Mouse (Mus musculus) embryonic stem cell, embryonic (primary cell): Measurements from ENCODE around the gene Tom1l1.

Experiments used
- CTCF ChIA-PET, 4 experiments: fragments of 300-600 bp in 2 of 4; fragments of 350-600 bp in 2 of 4; sonication (Branson Sonifier 250); formaldehyde crosslinking; loops; one replicate each; lab custom pipeline; 2022; ENCODE audit warnings: inconsistent platforms in 2 of 4; lab: Charles Lee
- POLR2A ChIA-PET, 4 experiments: fragments of 300-600 bp in 2 of 4; fragments of 350-600 bp in 2 of 4; sonication (Branson Sonifier 250); formaldehyde crosslinking; loops; one replicate each; lab custom pipeline; 2022; ENCODE audit warnings: antibody characterized with exemption in 4 of 4, inconsistent platforms in 1 of 4; lab: Charles Lee

The Tom1l1 gene

GRCm38 (mm10) chr11:90681171-90681570 is 7.0 kb downstream of the Tom1l1 start:
- ChIA-PET CTCF (interaction anchor here in 1 of 4 experiments (0.6 kb wide), 2 partner anchors 14 to 295 kb away, joined by 4 read pairs; no protein-coding TSS in a partner anchor), POLR2A (interaction anchor here in 1 of 4 experiments (0.6 kb wide), 1 partner anchor 15 kb away, joined by 3 read pairs; no protein-coding TSS in a partner anchor)

- ChIA-PET CTCF (interaction anchor here in 2 of 4 experiments (1.0 to 1.2 kb wide), 2 partner anchors 19 kb away, joined by 3 read pairs; no protein-coding TSS in a partner anchor), POLR2A (interaction anchor here in 1 of 4 experiments (2.0 kb wide), 1 partner anchor 9 kb away, joined by 4 read pairs; no protein-coding TSS in a partner anchor)
Measured at GRCm38 (mm10) chr11:90678582-90678981, 9.6 kb downstream of the Tom1l1 start.

DNA sequence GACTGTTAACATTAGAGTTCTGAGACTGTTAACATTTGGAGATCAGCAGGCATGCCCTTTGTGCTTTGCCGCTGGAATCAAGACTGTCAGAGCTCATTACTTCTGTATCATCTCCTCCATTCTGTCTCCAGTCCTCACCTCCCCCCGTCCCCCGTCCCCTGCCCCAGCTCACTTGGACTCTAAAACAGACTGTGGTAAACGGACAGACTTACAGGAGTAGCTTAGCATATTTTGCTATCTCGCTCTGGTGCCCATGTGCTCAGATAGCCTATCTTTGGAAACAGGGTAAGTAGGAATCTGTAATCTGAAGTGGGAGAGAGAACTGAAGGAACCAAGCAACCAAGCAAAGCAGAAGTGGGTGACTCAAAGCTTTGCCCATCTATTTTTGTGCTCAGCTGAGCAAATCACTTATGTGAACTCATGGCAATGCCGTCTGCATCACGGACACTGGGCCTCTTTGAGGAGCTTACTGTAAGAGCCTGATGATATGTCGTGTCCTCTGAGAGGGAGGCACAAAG is 10.3 kb downstream of the Tom1l1 start:
- ChIA-PET CTCF (interaction anchor here in 2 of 4 experiments (1.0 to 1.2 kb wide), 2 partner anchors 19 to 20 kb away, joined by 3 read pairs; no protein-coding TSS in a partner anchor), POLR2A (interaction anchor here in 2 of 4 experiments (1.1 to 2.0 kb wide), 2 partner anchors 10 to 27 kb away, joined by 3 to 4 read pairs; no protein-coding TSS in a partner anchor)

GRCm38 (mm10) chr11:90677027-90677426 is 11.1 kb downstream of the Tom1l1 start:
- ChIA-PET CTCF (no interaction called here), POLR2A (interaction anchor here in 1 of 4 experiments (2.0 kb wide), 1 partner anchor 10 kb away, joined by 4 read pairs; no protein-coding TSS in a partner anchor)

GRCm38 (mm10) chr11:90675479-90676110 is 12.6 kb downstream of the Tom1l1 start:
- POLR2A ChIA-PET = no interaction called here
- CTCF ChIA-PET = no interaction called here

DNA sequence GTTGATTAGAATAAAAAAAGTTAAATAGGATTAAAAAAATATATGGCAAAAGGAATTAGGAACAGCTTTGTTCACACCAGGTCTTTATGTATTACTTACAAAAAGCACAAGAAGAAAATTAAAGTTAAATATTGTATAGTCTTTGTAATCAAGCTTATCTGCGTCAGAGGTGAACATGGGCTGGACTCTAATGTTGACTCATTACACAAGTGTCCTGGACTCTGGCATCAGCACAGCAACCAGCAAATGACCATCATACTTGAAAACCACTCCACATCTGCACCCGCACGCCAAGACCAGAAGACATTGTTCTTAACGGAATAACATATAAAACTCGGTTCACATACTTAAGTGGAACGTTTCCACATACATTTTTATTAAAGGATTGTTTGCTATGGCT is 20.8 kb downstream of the Tom1l1 start:
- CTCF ChIA-PET = no interaction called here
- POLR2A ChIA-PET = no interaction called here

- ChIA-PET CTCF (no interaction called here), POLR2A (interaction anchor here in 1 of 4 experiments (1.3 kb wide), 1 partner anchor 20 kb away, joined by 3 read pairs; no protein-coding TSS in a partner anchor)
Measured at GRCm38 (mm10) chr11:90666916-90667315, 21.2 kb downstream of the Tom1l1 start.

GRCm38 (mm10) chr11:90666144-90666757 is 21.9 kb downstream of the Tom1l1 start:
- ChIA-PET POLR2A (interaction anchor here in 2 of 4 experiments (0.6 to 1.3 kb wide), 3 partner anchors 15 to 28 kb away, joined by 3 read pairs; no protein-coding TSS in a partner anchor), CTCF (no interaction called here)

DNA sequence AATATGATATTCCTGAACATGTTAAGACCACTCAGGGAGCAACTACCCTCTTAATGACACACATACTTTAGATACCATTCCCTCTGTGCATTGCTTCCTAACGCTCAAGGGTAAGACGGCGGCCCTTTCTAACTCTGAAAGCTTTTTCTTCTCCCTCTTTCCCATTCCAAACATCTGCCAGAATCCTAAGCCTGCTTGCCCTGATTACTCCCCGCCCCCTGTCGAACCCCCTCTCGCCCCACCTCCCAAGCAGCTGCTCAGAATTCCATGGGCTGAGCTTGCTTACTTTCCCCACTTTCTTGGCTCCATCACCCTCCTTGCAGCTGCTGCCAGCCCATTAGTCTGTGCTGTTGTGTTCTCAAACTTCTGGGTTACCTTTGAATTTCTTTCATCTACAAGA is 23.0 kb downstream of the Tom1l1 start:
- POLR2A ChIA-PET = interaction anchor here in 3 of 4 experiments (0.6 to 1.3 kb wide), 3 partner anchors 22 to 285 kb away, joined by 3 to 4 read pairs (median 3); no protein-coding TSS in a partner anchor

GRCm38 (mm10) chr11:90664345-90664986 is 23.7 kb downstream of the Tom1l1 start:
- POLR2A ChIA-PET = interaction anchor here in 1 of 4 experiments (1.0 to 1.3 kb wide), 2 partner anchors 21 to 23 kb away, joined by 3 to 5 read pairs; no protein-coding TSS in a partner anchor
- CTCF ChIA-PET = interaction anchor here in 1 of 4 experiments (1.2 kb wide), 1 partner anchor 33 kb away, joined by 3 read pairs; no protein-coding TSS in a partner anchor

More for the DNA sequence above, 23.0 kb downstream of the Tom1l1 start:
- CTCF ChIA-PET = interaction anchor here in 1 of 4 experiments (1.2 kb wide), 1 partner anchor 32 kb away, joined by 3 read pairs; no protein-coding TSS in a partner anchor

- ChIA-PET CTCF (no interaction called here), POLR2A (interaction anchor here in 1 of 4 experiments (1.0 kb wide), 1 partner anchor 24 kb away, joined by 5 read pairs; no protein-coding TSS in a partner anchor)
Measured at GRCm38 (mm10) chr11:90663618-90664297, 24.4 kb downstream of the Tom1l1 start.

GRCm38 (mm10) chr11:90663052-90663451 is 25.1 kb downstream of the Tom1l1 start:
- ChIA-PET CTCF (no interaction called here), POLR2A (no interaction called here)

- CTCF ChIA-PET = no interaction called here
- POLR2A ChIA-PET = no interaction called here
Measured at GRCm38 (mm10) chr11:90660662-90661061, 27.5 kb downstream of the Tom1l1 start.

DNA sequence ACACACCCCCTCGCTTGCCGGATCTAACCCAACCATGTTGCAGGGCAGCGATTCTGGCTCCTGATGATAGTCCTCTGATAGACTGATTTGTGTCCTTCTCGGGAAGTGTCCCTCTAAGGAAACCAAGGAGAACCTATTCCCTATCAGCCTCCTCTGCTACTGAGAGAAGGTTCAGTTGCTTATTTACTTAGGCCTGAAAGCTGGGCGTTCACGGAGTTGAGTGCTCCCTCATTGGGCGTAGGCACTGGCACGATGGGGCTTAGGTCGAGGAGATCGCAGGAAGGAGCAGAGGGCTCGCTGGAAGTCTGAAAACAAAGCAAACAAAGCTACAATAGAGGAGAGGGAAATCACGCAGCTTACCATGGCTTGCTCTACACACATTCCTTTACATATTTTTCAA is 30.6 kb downstream of the Tom1l1 start:
- POLR2A ChIA-PET = interaction anchor here in 1 of 4 experiments (3.4 kb wide), 1 partner anchor 11 kb away, joined by 14 read pairs; no protein-coding TSS in a partner anchor
- CTCF ChIA-PET = no interaction called here

GRCm38 (mm10) chr11:90652603-90653002 is 35.6 kb downstream of the Tom1l1 start:
- ChIA-PET POLR2A (interaction anchor here in 3 of 4 experiments (0.7 to 3.6 kb wide), 4 partner anchors 9 to 272 kb away, joined by 3 to 30 read pairs (median 4); partner anchors contain the start of genes Cox11 (in 1 of the 3) and Stxbp4 (in 1 of the 3)), CTCF (interaction anchor here in 1 of 4 experiments (0.6 kb wide), 1 partner anchor 335 kb away, joined by 8 read pairs; no protein-coding TSS in a partner anchor)

- POLR2A ChIA-PET = interaction anchor here in 2 of 4 experiments (0.8 to 3.6 kb wide), 4 partner anchors 9 to 27 kb away, joined by 3 to 30 read pairs (median 4); partner anchors contain the start of genes Cox11 (in 2 of the 2) and Stxbp4 (in 2 of the 2)
- CTCF ChIA-PET = no interaction called here
Measured at GRCm38 (mm10) chr11:90650231-90650885, 37.8 kb downstream of the Tom1l1 start.

DNA sequence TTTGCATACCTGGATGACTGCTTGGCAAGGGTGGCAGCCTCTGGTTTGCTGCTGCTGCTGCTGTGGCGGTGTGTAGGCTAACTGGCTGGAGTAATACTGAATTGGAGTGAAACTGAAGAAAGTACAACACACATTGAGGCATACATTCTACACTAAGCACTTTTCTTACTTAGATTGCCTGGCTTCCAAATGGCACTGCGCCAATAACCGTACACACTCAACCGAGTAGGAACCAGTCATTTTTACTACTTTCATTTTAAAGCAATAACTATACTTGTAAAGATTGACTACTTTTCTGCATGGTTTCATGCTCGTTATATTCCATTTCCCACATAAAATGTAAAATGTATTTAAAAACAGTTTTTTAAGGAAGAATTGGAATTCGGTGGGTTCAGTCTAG is 38.4 kb downstream of the Tom1l1 start:
- ChIA-PET POLR2A (interaction anchor here in 1 of 4 experiments (3.6 kb wide), 1 partner anchor 12 kb away, joined by 30 read pairs; the partner anchor contains the start of genes Cox11 and Stxbp4), CTCF (no interaction called here)
